8 mouse cellular contexts compared by ENCODE assay signal in the genomic region with DNA sequence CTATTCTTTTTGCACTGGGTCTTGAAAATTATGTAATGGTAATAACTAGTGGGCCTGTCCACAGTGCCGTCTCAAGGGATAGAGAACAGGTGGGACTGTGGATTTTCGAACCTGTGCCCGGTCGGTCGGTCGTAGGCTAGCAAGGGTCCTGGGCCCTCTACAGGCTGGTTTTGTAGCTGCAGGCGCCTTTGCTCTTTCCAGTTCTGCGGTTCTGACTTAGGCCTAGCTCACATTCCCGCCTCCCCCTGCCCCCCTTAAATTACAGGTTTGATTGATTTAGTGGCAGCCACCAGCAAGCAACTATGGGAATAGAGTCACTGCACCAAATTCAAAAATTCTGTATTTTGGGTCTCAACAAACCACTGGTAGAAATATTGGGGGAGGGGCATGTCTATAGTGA. TPM values are rescaled to one million over a fixed set of nuclear protein-coding genes. Genes with fewer than 3 reads are reported as not detected.
A peak's percentile ranks its signal among the peaks of the same experiment; 100 is the strongest.
DNase-seq lines count a peak whose midpoint lies in the region; ATAC-seq lines count a peak whose summit lies in the region.

No protein-coding gene starts in this region.

- peak; percentile 50 for ATAC-seq in forebrain, embryonic 14.5 days
- peak; percentile 41; the same call in 1 of the 2 replicates for ATAC-seq in limb, embryonic 12.5 days (ENCODE audit: insufficient number of reproducible peaks, insufficient read depth, low FRiP score, low TSS enrichment, low read depth)
- ATAC-seq in stomach, embryonic 16.5 days (ENCODE audit: insufficient read depth, low FRiP score) = peak; percentile 27; the same call in 1 of the 2 replicates

- H3K36me3 ChIP-seq in forebrain, embryonic 14.5 days (ENCODE audit: control insufficient read depth, insufficient read depth, low read length) = no peaks in the 10 kb centered on the region
- no peaks in the 10 kb centered on the region for H3K36me3 ChIP-seq in limb, embryonic 12.5 days
- H3K36me3 ChIP-seq in midbrain, embryonic 10.5 days = no peaks in the 10 kb centered on the region
- H3K36me3 ChIP-seq in stomach, embryonic 16.5 days (ENCODE audit: control insufficient read depth, insufficient read depth, low read length) = no peaks in the 10 kb centered on the region

- H3K27me3 ChIP-seq in forebrain, embryonic 14.5 days (replicated peaks; ENCODE audit: control insufficient read depth, insufficient read depth, low read length) = peaks cover 15% of the 10 kb centered on the region
- H3K27me3 ChIP-seq in limb, embryonic 12.5 days = peaks cover 76% of the 10 kb centered on the region
- peaks cover 76% of the 10 kb centered on the region for H3K27me3 ChIP-seq in midbrain, embryonic 10.5 days (ENCODE audit: low read depth, poor library complexity, severe bottlenecking)
- 0 out of 2 replicates have a peak, but pooled peaks cover 9% of the 10 kb centered on the region for H3K27me3 ChIP-seq in stomach, embryonic 16.5 days (ENCODE audit: control insufficient read depth, insufficient read depth, low read length)

- H3K9ac ChIP-seq in forebrain, embryonic 14.5 days (ENCODE audit: low read length) = no peak overlapping the region
- H3K9ac ChIP-seq in limb, embryonic 12.5 days (replicated peaks) = no peak overlapping the region
- peak overlapping the region; percentile 85; the same call in 1 of the 2 replicates for H3K9ac ChIP-seq in stomach, embryonic 16.5 days (ENCODE audit: low read length)

- no peak overlapping the region for H3K27ac ChIP-seq in brown adipose tissue, adult 24 weeks (replicated peaks; ENCODE audit: low read depth, low read length)
- no peak overlapping the region for H3K27ac ChIP-seq in forebrain, embryonic 14.5 days (ENCODE audit: low read depth, low read length)
- no peak overlapping the region for H3K27ac ChIP-seq in limb, embryonic 12.5 days
- H3K27ac ChIP-seq in midbrain, embryonic 10.5 days (replicated peaks) = no peak overlapping the region
- H3K27ac ChIP-seq in stomach, embryonic 16.5 days (ENCODE audit: low read length) = 0 out of 2 replicates have a peak overlapping the region, but pooled peaks have one; percentile 30

- peak; percentile 70 to 73 for DNase-seq in right cerebral cortex, postnatal 10 days (ENCODE audit: low spot score in 2 of 2)
- DNase-seq in right cerebral cortex, adult 18-20 months = no peak
- peak; percentile 40 for DNase-seq in forebrain, embryonic 14.5 days (ENCODE audit: low spot score)
- DNase-seq in induced T-regulatory cell, adult 2 months (ENCODE audit: low read depth) = peak; percentile 74
- peak; percentile 40 for DNase-seq in midbrain, embryonic 10.5 days (ENCODE audit: low spot score)

- no peaks in the 10 kb centered on the region for H3K9me3 ChIP-seq in forebrain, embryonic 14.5 days (replicated peaks; ENCODE audit: control insufficient read depth, low read length)
- no peaks in the 10 kb centered on the region for H3K9me3 ChIP-seq in limb, embryonic 12.5 days
- H3K9me3 ChIP-seq in midbrain, embryonic 10.5 days (replicated peaks) = no peaks in the 10 kb centered on the region
- no peaks in the 10 kb centered on the region for H3K9me3 ChIP-seq in stomach, embryonic 16.5 days (replicated peaks; ENCODE audit: control insufficient read depth, low read length)

- peak overlapping the region; percentile 69 for H3K4me3 ChIP-seq in brown adipose tissue, adult 24 weeks (ENCODE audit: insufficient read depth, low read depth, low read length)
- peak overlapping the region; percentile 60 for H3K4me3 ChIP-seq in forebrain, embryonic 14.5 days (ENCODE audit: low read depth, low read length)
- peak overlapping the region; percentile 66 for H3K4me3 ChIP-seq in limb, embryonic 12.5 days (replicated peaks)
- peak overlapping the region; percentile 76 for H3K4me3 ChIP-seq in midbrain, embryonic 10.5 days
- peak overlapping the region; percentile 75 for H3K4me3 ChIP-seq in stomach, embryonic 16.5 days (replicated peaks; ENCODE audit: low read length)

- H3K4me2 ChIP-seq in forebrain, embryonic 14.5 days (ENCODE audit: low read length) = peak overlapping the region; percentile 94
- H3K4me2 ChIP-seq in limb, embryonic 12.5 days = peak overlapping the region; percentile 96
- peak overlapping the region; percentile 97 for H3K4me2 ChIP-seq in stomach, embryonic 16.5 days (ENCODE audit: low read depth, low read length)

- H3K4me1 ChIP-seq in brown adipose tissue, adult 24 weeks (ENCODE audit: control insufficient read depth, insufficient read depth, insufficient read length, low read length) = 0 out of 2 replicates have a peak, but pooled peaks cover 2% of the 10 kb centered on the region
- H3K4me1 ChIP-seq in forebrain, embryonic 14.5 days (ENCODE audit: control insufficient read depth, insufficient read depth, low read length) = peaks cover 2% of the 10 kb centered on the region
- H3K4me1 ChIP-seq in limb, embryonic 12.5 days (replicated peaks) = peaks cover 17% of the 10 kb centered on the region
- H3K4me1 ChIP-seq in midbrain, embryonic 10.5 days = peaks cover 26% of the 10 kb centered on the region
- peaks cover 23% of the 10 kb centered on the region for H3K4me1 ChIP-seq in stomach, embryonic 16.5 days (ENCODE audit: control insufficient read depth, insufficient read depth, low read length)

- WGBS in forebrain, embryonic 14.5 days = 8% methylated on average over 9 of the region's 9 CpGs
- 3% methylated on average over 9 of the region's 9 CpGs for WGBS in limb, embryonic 12.5 days
- WGBS in midbrain, embryonic 10.5 days = 7% methylated on average over 9 of the region's 9 CpGs
- WGBS in stomach, embryonic 16.5 days = 11% methylated on average over 9 of the region's 9 CpGs

RNA-seq across cellular contexts. Expression of gene Rassf5, which starts 0.9 kb away (rescaled TPM):
- 0.50 and 0.99 TPM in 2 replicates for polyA plus RNA-seq in brown adipose tissue, adult 24 weeks (2012; ENCODE audit: insufficient read depth, insufficient read length, missing spikeins)
- 1.0 and 1.2 TPM in 2 replicates for polyA plus RNA-seq in forebrain, embryonic 14.5 days (2014; fragmentation: Nextera tagmentation; extraction: Ambion mirVana)
- 1.3 and 1.5 TPM in 2 replicates for polyA plus RNA-seq in limb, embryonic 12.5 days (2016; fragmentation: Nextera tagmentation; extraction: Ambion mirVana)
- 0.93 and 1.0 TPM in 2 replicates for polyA plus RNA-seq in midbrain, embryonic 10.5 days (2016; fragmentation: Nextera tagmentation; extraction: Ambion mirVana)
- polyA plus RNA-seq in stomach, embryonic 16.5 days (2015; fragmentation: Nextera tagmentation; extraction: Ambion mirVana) = 7.0 and 7.1 TPM in 2 replicates

RNA-seq across cellular contexts. Expression of gene Ikbke, which starts 33.5 kb away (rescaled TPM):
- polyA plus RNA-seq in brown adipose tissue, adult 24 weeks (2012; ENCODE audit: insufficient read depth, insufficient read length, missing spikeins) = 1.0 TPM in 2 replicates
- 0.29 and 0.72 TPM in 2 replicates for polyA plus RNA-seq in forebrain, embryonic 14.5 days (2014; fragmentation: Nextera tagmentation; extraction: Ambion mirVana)
- 2.3 and 2.8 TPM in 2 replicates for polyA plus RNA-seq in limb, embryonic 12.5 days (2016; fragmentation: Nextera tagmentation; extraction: Ambion mirVana)
- 0.54 and 1.2 TPM in 2 replicates for polyA plus RNA-seq in midbrain, embryonic 10.5 days (2016; fragmentation: Nextera tagmentation; extraction: Ambion mirVana)
- 8.1 and 8.5 TPM in 2 replicates for polyA plus RNA-seq in stomach, embryonic 16.5 days (2015; fragmentation: Nextera tagmentation; extraction: Ambion mirVana)
